11 mouse cellular contexts compared by ENCODE assay signal in the genomic region with DNA sequence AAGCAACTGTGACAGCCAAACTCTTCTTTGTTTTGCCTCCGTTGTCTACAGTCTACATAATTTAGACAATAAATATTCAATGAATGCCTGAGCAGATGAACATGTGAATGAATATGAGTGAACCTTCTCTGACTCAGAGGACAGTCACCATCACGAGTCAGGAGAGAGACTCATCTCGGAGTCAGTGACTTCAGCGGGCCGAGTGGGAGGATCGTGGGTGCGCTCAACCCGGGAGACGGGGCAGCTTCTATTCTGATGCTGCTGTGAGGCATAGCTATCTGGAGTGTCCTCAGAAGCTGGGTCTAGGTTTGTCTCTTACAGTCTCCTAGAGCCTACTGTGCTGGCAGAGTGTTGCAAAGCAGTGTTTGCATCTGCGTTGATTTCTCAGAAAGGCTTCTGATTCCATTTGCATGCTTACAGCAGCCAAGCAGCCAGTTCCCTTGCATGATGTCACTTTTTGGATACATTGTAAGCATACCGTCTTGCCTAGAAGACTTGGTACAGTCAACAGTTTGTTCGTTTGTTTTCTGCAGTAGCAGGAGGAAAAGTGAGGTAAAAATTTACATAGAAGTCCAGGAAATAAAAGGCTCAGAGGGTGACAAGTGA. TPM values are rescaled to one million over a fixed set of nuclear protein-coding genes. Genes with fewer than 3 reads are reported as not detected.
DNase-seq lines count a peak whose midpoint lies in the region; ATAC-seq and TF ChIP-seq lines count a peak whose summit lies in the region.
"Had no signal": no experiment of that assay in that cellular context is flagged by ENCODE, and none has a peak within 500 bp of the region (broad histone marks: within the 10 kb centered on the region; RNA-seq: fewer than 3 reads in every experiment).

No protein-coding gene starts in this region.

- no peak for TF ChIP-seq POLR2A in bone marrow macrophage, adult 2 months (IDR thresholded peaks at IDR 0.05; ENCODE audit: borderline replicate concordance, low read depth, low read length)

- peak; percentile 9 for DNase-seq in adrenal gland, postnatal 10 days
- DNase-seq in adrenal gland, postnatal 4 days (ENCODE audit: low spot score in 2 of 2) = no peak
- DNase-seq in layer of hippocampus, adult 9-11 months = peak; percentile 81
- DNase-seq in right cerebral cortex, adult 2 months (ENCODE audit: low spot score in 2 of 2) = peak; percentile 86 to 90
- DNase-seq in cerebellum, postnatal 4 days (ENCODE audit: low spot score in 2 of 2) = no peak
- no peak for DNase-seq in urinary bladder, postnatal 10 days (ENCODE audit: low spot score)
- DNase-seq: gastrocnemius, postnatal 14 days; kidney, adult 9 months had no signal

- H3K9ac ChIP-seq in hindbrain, embryonic 13.5 days = no peak overlapping the region

- no peak overlapping the region for H3K4me3 ChIP-seq in bone marrow macrophage, adult 2 months (ENCODE audit: insufficient read depth, low read length)
- no peak overlapping the region for H3K4me3 ChIP-seq in hindbrain, embryonic 13.5 days

- no peak overlapping the region for H3K4me2 ChIP-seq in hindbrain, embryonic 13.5 days
- H3K4me2 ChIP-seq: liver, embryonic 11.5 days had no signal

- H3K36me3 ChIP-seq in hindbrain, embryonic 13.5 days = no peaks in the 10 kb centered on the region

- WGBS in hindbrain, embryonic 13.5 days = 89% methylated on average over 12 of the region's 12 CpGs

- H3K27ac ChIP-seq in bone marrow macrophage, adult 2 months (ENCODE audit: insufficient read depth, low read depth, low read length) = peak overlapping the region; percentile 69
- no peak overlapping the region for H3K27ac ChIP-seq in hindbrain, embryonic 13.5 days

- H3K9me3 ChIP-seq in hindbrain, embryonic 13.5 days = no peaks in the 10 kb centered on the region

- no peaks in the 10 kb centered on the region for H3K27me3 ChIP-seq in hindbrain, embryonic 13.5 days

- no peak for TF ChIP-seq CTCF in bone marrow macrophage, adult 2 months (IDR thresholded peaks at IDR 0.05; ENCODE audit: low read depth, low read length)

- no peak for ATAC-seq in hindbrain, embryonic 13.5 days (ENCODE audit: low FRiP score)

- peaks cover 10% of the 10 kb centered on the region for H3K4me1 ChIP-seq in bone marrow macrophage, adult 2 months (ENCODE audit: control insufficient read depth, insufficient read depth, low read length)
- H3K4me1 ChIP-seq in hindbrain, embryonic 13.5 days (replicated peaks) = no peaks in the 10 kb centered on the region

RNA-seq across cellular contexts. Expression of gene Dip2c, which starts 36.6 kb away (rescaled TPM):
- 10 to 100 TPM; 19.5 to 21.3 TPM for total RNA-seq in adrenal gland, postnatal 10 days (2021)
- 10 to 100 TPM; 25.1 to 26.9 TPM for total RNA-seq in adrenal gland, postnatal 4 days (2021)
- polyA plus RNA-seq in bone marrow macrophage, adult 2 months (2012; ENCODE audit: insufficient read depth, insufficient read length, missing spikeins) = 1.5 and 2.1 TPM in 2 replicates
- polyA plus RNA-seq in hindbrain, embryonic 13.5 days (2015; fragmentation: Nextera tagmentation; extraction: Ambion mirVana) = 10.2 and 10.9 TPM in 2 replicates

Comparison
In these comparisons a context has a peak if more than half of its experiments do, and no peak if none do; other contexts are left out.
1. DNase-seq: peak in adrenal gland, postnatal 10 days (single experiment), layer of hippocampus, adult 9-11 months (single experiment) and right cerebral cortex, adult 2 months (2 of 2); none in adrenal gland, postnatal 4 days (0 of 2), cerebellum, postnatal 4 days (0 of 2) and urinary bladder, postnatal 10 days (single experiment).